Mouse (Mus musculus) cortical plate, adult 2 months (tissue): ENCODE results near the gene Tbata.

Source experiments
- CTCF ChIP-seq: fragments of 200-500 bp; IDR thresholded peaks from 2 replicates; pipeline ENCODE4 v1.5.1; 2011; ENCODE audit warnings: mild to moderate bottlenecking, control low read depth, low read length; ENCODE audit not compliant: insufficient read depth; ENCODE audit errors: extremely low read depth
- POLR2A ChIP-seq: fragments of 200-500 bp; IDR thresholded peaks from 2 replicates; pipeline ENCODE4 v1.6.1; 2011; ENCODE audit warnings: mild to moderate bottlenecking, low read length, control low read depth; ENCODE audit not compliant: insufficient read depth; ENCODE audit errors: extremely low read depth

DNA sequence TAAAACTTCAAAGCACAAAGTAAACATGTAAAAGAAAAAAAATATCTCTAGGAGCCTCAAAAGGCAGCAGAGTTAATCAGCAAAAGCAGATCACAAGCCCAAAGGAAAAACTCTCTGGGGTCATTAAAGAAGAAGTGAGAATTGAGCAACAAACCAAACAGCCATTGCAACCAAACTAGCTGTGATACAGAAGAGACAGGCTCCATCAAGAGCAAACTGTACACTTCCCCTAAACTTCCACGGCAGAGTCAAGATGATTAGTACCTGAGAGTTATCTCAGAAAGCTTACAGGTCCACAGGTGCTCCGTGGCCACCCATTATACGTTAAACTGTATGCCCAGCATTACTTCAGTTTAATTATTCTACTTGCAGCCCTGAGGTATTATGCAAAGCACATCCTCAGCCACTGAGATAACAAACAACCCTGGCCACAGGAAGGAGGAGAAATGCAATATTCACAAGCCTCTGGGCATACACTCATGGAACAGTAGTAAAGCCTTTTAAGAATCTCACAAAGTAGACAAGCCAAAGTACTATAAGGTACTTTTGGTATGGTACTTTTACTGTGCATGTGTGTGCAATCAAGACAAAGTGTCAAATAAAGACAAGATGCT is 36.4 kb upstream of the Tbata start:
- no peak for TF ChIP-seq CTCF
- TF ChIP-seq POLR2A = no peak
